Mouse (Mus musculus) stomach, embryonic 16.5 days (tissue): ENCODE data around the gene Rras. TPM values are rescaled to one million over a fixed set of nuclear protein-coding genes. Genes with fewer than 3 reads are reported as not detected.
A peak's percentile ranks its signal among the peaks of the same experiment; 100 is the strongest.
"Not testable (repeated sequence)": the region's sequence is repeated elsewhere in the genome, so short reads cannot be mapped to it uniquely, and the experiment has no call there.

Experiments
- ATAC-seq: fragments of 200-750 bp; cut with Nextera tagmentation; 2 replicates; pipeline ENCODE4 v1.8.0; 2017; ENCODE audit warnings: moderate number of reproducible peaks, moderate TSS enrichment; ENCODE audit not compliant: insufficient read depth, low FRiP score
- H3K27ac ChIP-seq: fragments of 300-500 bp; sonication (generic); 2 replicates; pipeline ENCODE4 v1.5.1; 2014; ENCODE audit warnings: low read length
- H3K27me3 ChIP-seq: fragments of 300-500 bp; sonication (generic); 2 replicates; pipeline ENCODE4 v1.6.1; 2014; ENCODE audit warnings: low read length, control low read depth, mixed read lengths; ENCODE audit not compliant: control insufficient read depth, insufficient read depth
- H3K36me3 ChIP-seq: fragments of 300-500 bp; sonication (generic); 2 replicates; pipeline ENCODE4 v1.6.1; 2014; ENCODE audit warnings: low read length; ENCODE audit not compliant: control insufficient read depth, insufficient read depth
- H3K4me1 ChIP-seq: fragments of 300-500 bp; sonication (generic); 2 replicates; pipeline ENCODE4 v1.6.1; 2014; ENCODE audit warnings: low read length, control low read depth, mixed read lengths; ENCODE audit not compliant: control insufficient read depth, insufficient read depth
- H3K4me2 ChIP-seq: fragments of 300-500 bp; sonication (generic); 2 replicates; pipeline ENCODE4 v1.6.1; 2014; ENCODE audit warnings: low read depth, low read length, mixed read lengths
- H3K4me3 ChIP-seq: fragments of 300-500 bp; sonication (generic); replicated peaks from 2 replicates; pipeline ENCODE4 v1.5.1; 2014; ENCODE audit warnings: mild to moderate bottlenecking, low read length
- H3K9ac ChIP-seq: fragments of 300-500 bp; sonication (generic); 2 replicates; pipeline ENCODE4 v1.6.1; 2014; ENCODE audit warnings: low read length
- H3K9me3 ChIP-seq: fragments of 300-500 bp; sonication (generic); replicated peaks from 2 replicates; pipeline ENCODE4 v1.6.1; 2016; ENCODE audit warnings: low read length, control low read depth; ENCODE audit not compliant: control insufficient read depth
- WGBS: fragments of 180-500 bp; shearing (Covaris S2); extraction: QIAGEN DNeasy Blood & Tissue Kit; methylation state at CpG from one replicate; pipeline ENCODE4 v1.1.7; 2014; 5-methylcytosine and 5-hydroxymethylcytosine counted together
- polyA plus RNA-seq: library from polyadenylated mRNA; unstranded; fragments of >200 nt; fragmentation: Nextera tagmentation; extraction: Ambion mirVana; gene quantifications from 2 replicates; pipeline ENCODE4 v1.2.1, GENCODE M21; 2015

Rras gene
- polyA plus RNA-seq, 1 experiment from 2014 or later = 68.0 TPM

GRCm38 (mm10) chr7:45019031-45019571, 1.3 kb downstream of the Rras start:
- H3K4me2 ChIP-seq = peak overlapping the region; percentile 82
- WGBS = 27% methylated on average over 8 of the region's 8 CpGs
- peak overlapping the region; percentile 99 for H3K4me3 ChIP-seq
- no peak for ATAC-seq
- no peaks in the 10 kb centered on the region for H3K27me3 ChIP-seq
- H3K9ac ChIP-seq = peak overlapping the region; percentile 86; the same call in 1 of the 2 replicates
- peaks cover 10% of the 10 kb centered on the region for H3K4me1 ChIP-seq
- no peaks in the 10 kb centered on the region for H3K36me3 ChIP-seq
- peak overlapping the region; percentile 100 for H3K27ac ChIP-seq
- H3K9me3 ChIP-seq = no peaks in the 10 kb centered on the region

GRCm38 (mm10) chr7:45020225-45020624, 2.5 kb downstream of the Rras start:
- Histone ChIP-seq H3K9ac (no peak overlapping the region), H3K4me3 (no peak overlapping the region), H3K27me3 (no peaks in the 10 kb centered on the region), H3K9me3 (no peaks in the 10 kb centered on the region), H3K4me1 (0 out of 2 replicates have a peak, but pooled peaks cover 4% of the 10 kb centered on the region), H3K36me3 (no peaks in the 10 kb centered on the region), H3K27ac (no peak overlapping the region), H3K4me2 (no peak overlapping the region)
- 69% methylated on average over 9 of the region's 9 CpGs for WGBS
- no peak for ATAC-seq

- ATAC-seq, H3K4me3 ChIP-seq, H3K36me3 ChIP-seq, H3K4me1 ChIP-seq, H3K27ac ChIP-seq, H3K9me3 ChIP-seq, H3K4me2 ChIP-seq, H3K9ac ChIP-seq, H3K27me3 ChIP-seq: not testable (repeated sequence)
- 78% methylated on average over 5 of the region's 5 CpGs for WGBS
Observed at GRCm38 (mm10) chr7:45023711-45024110, 6.0 kb downstream of the Rras start.

GRCm38 (mm10) chr7:45024281-45025248, 6.8 kb downstream of the Rras start:
- H3K9me3 ChIP-seq = no peaks in the 10 kb centered on the region
- H3K4me2 ChIP-seq = no peak overlapping the region
- no peaks in the 10 kb centered on the region for H3K4me1 ChIP-seq
- H3K27me3 ChIP-seq = no peaks in the 10 kb centered on the region
- no peak overlapping the region for H3K27ac ChIP-seq
- 0 out of 2 replicates have a peak, but pooled peaks cover 4% of the 10 kb centered on the region for H3K36me3 ChIP-seq
- H3K4me3 ChIP-seq = no peak overlapping the region
- H3K9ac ChIP-seq = no peak overlapping the region
- no peak for ATAC-seq
- 81% methylated on average over 15 of the region's 15 CpGs for WGBS

- ATAC-seq = no peak
Observed at GRCm38 (mm10) chr7:45025601-45026220, 8.0 kb downstream of the Rras start.

GRCm38 (mm10) chr7:45026256-45026655, 8.5 kb downstream of the Rras start:
- no peak overlapping the region for H3K4me2 ChIP-seq
- H3K27me3 ChIP-seq = no peaks in the 10 kb centered on the region
- 0 out of 2 replicates have a peak overlapping the region, but pooled peaks have one; percentile 2 for H3K27ac ChIP-seq
- H3K36me3 ChIP-seq = peaks cover 10% of the 10 kb centered on the region; the same call in 1 of the 2 replicates
- no peaks in the 10 kb centered on the region for H3K4me1 ChIP-seq
- no peak overlapping the region for H3K9ac ChIP-seq
- ATAC-seq = no peak
- no peak overlapping the region for H3K4me3 ChIP-seq
- no peaks in the 10 kb centered on the region for H3K9me3 ChIP-seq
- WGBS = 63% methylated on average over 2 of the region's 2 CpGs

More at GRCm38 (mm10) chr7:45025601-45026220, 8.0 kb downstream of the Rras start:
- peak overlapping the region; percentile 2; the same call in 1 of the 2 replicates for H3K27ac ChIP-seq
- H3K36me3 ChIP-seq = peaks cover 7% of the 10 kb centered on the region; the same call in 1 of the 2 replicates
- no peaks in the 10 kb centered on the region for H3K27me3 ChIP-seq
- no peak overlapping the region for H3K4me3 ChIP-seq
- H3K4me1 ChIP-seq = no peaks in the 10 kb centered on the region
- WGBS = 65% methylated on average over 8 of the region's 8 CpGs
- H3K9me3 ChIP-seq = no peaks in the 10 kb centered on the region
- no peak overlapping the region for H3K4me2 ChIP-seq
- no peak overlapping the region for H3K9ac ChIP-seq

- whole genome bisulfite sequencing = 77% methylated on average over 9 of the region's 9 CpGs
- H3K36me3 ChIP-seq = peaks cover 17% of the 10 kb centered on the region; the same call in 1 of the 2 replicates
- no peak for ATAC-seq
Observed at GRCm38 (mm10) chr7:45027761-45028160, 10.0 kb downstream of the Rras start.

GRCm38 (mm10) chr7:45028351-45028750, 10.6 kb downstream of the Rras start:
- no peak overlapping the region for H3K9ac ChIP-seq
- H3K4me2 ChIP-seq = no peak overlapping the region
- H3K4me3 ChIP-seq = no peak overlapping the region
- H3K27me3 ChIP-seq = no peaks in the 10 kb centered on the region
- no peaks in the 10 kb centered on the region for H3K9me3 ChIP-seq
- 87% methylated on average over 11 of the region's 11 CpGs for WGBS
- no peak overlapping the region for H3K27ac ChIP-seq
- H3K4me1 ChIP-seq = no peaks in the 10 kb centered on the region
- ATAC-seq = no peak
- peaks cover 20% of the 10 kb centered on the region; the same call in 1 of the 2 replicates for H3K36me3 ChIP-seq

More at GRCm38 (mm10) chr7:45027761-45028160, 10.0 kb downstream of the Rras start:
- no peak overlapping the region for H3K4me3 ChIP-seq
- no peaks in the 10 kb centered on the region for H3K4me1 ChIP-seq
- H3K27ac ChIP-seq = no peak overlapping the region
- H3K9me3 ChIP-seq = no peaks in the 10 kb centered on the region
- H3K27me3 ChIP-seq = no peaks in the 10 kb centered on the region
- no peak overlapping the region for H3K9ac ChIP-seq
- no peak overlapping the region for H3K4me2 ChIP-seq
